40 mouse cellular contexts compared by ENCODE assay signal in the genomic region with DNA sequence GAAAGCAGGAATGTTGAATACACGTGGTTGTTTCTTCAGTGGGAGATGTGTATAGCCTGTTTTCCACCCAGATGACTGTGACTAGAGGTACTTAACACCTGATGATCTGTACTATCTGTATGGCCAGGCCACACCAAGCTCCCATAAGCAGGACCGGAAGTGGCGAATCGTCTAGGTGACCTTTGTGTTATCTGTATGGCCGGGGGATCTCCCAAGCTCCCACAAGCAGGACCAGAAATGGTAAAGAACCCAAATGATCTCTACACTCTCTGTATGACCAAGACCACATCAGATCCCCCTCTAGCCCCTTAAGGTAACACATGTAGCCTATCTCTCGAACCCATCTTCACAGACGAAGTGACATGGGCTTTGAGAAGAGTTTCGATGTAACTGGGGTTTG. TPM values are rescaled to one million over a fixed set of nuclear protein-coding genes. Genes with fewer than 3 reads are reported as not detected.
"Had no signal": no experiment of that assay in that cellular context is flagged by ENCODE, and none has a peak within 500 bp of the region (broad histone marks: within the 10 kb centered on the region; RNA-seq: fewer than 3 reads in every experiment).

No protein-coding gene starts in this region.

- DNase-seq: cerebellum, adult 2 months; cerebellum, adult 8-10 months; cerebellum, adult 9-10 months; cerebellum, adult 9-11 months; cerebellum, postnatal 10 days; cerebellum, postnatal 14 days; cerebellum, postnatal 25 days; cerebellum, postnatal 36 days; embryo, embryonic 11 days; forebrain, postnatal 0 days; gastrocnemius, adult 2 months; gastrocnemius, postnatal 10 days; gastrocnemius, postnatal 14 days; gastrocnemius, postnatal 25 days; gastrocnemius, postnatal 36 days; heart, adult 11 months; heart, adult 18-20 months; heart, adult 2 months had no signal

- H3K27ac ChIP-seq: embryonic facial prominence, embryonic 10.5 days; embryonic facial prominence, embryonic 12.5 days; embryonic facial prominence, embryonic 13.5 days; embryonic facial prominence, embryonic 15.5 days; forebrain, embryonic 10.5 days; forebrain, embryonic 12.5 days; forebrain, embryonic 13.5 days; forebrain, embryonic 15.5 days; gastrocnemius, adult 2 months; heart, adult 2 months had no signal

- H3K36me3 ChIP-seq: embryonic facial prominence, embryonic 10.5 days; embryonic facial prominence, embryonic 12.5 days; embryonic facial prominence, embryonic 13.5 days; embryonic facial prominence, embryonic 15.5 days; forebrain, embryonic 10.5 days; forebrain, embryonic 12.5 days; forebrain, embryonic 15.5 days had no signal

- H3K4me3 ChIP-seq: embryonic facial prominence, embryonic 10.5 days; embryonic facial prominence, embryonic 12.5 days; embryonic facial prominence, embryonic 13.5 days; embryonic facial prominence, embryonic 15.5 days; erythroblast, embryonic 14.5 days; forebrain, embryonic 10.5 days; forebrain, embryonic 12.5 days; forebrain, embryonic 13.5 days; forebrain, embryonic 15.5 days; gastrocnemius, adult 2 months; heart, adult 2 months had no signal

RNA-seq across cellular contexts. Expression of gene Ccl3, which starts 5.5 kb away (rescaled TPM):
- total RNA-seq: gastrocnemius, adult 18-20 months; gastrocnemius, adult 2 months; gastrocnemius, adult 8-10 months; gastrocnemius, postnatal 10 days; gastrocnemius, postnatal 14 days; gastrocnemius, postnatal 25 days; gastrocnemius, postnatal 36 days; gastrocnemius, postnatal 4 days; heart, adult 18-20 months; heart, adult 2 months had no signal

RNA-seq across cellular contexts. Expression of gene Ccl4, which starts 7.8 kb away (rescaled TPM):
- total RNA-seq: forebrain, postnatal 0 days; gastrocnemius, adult 18-20 months; gastrocnemius, adult 2 months; gastrocnemius, adult 8-10 months; gastrocnemius, postnatal 10 days; gastrocnemius, postnatal 14 days; gastrocnemius, postnatal 25 days; gastrocnemius, postnatal 36 days; heart, adult 18-20 months; heart, adult 2 months had no signal
- polyA plus RNA-seq: embryonic facial prominence, embryonic 11.5 days; erythroblast, embryonic 14.5 days; forebrain, embryonic 11.5 days; forebrain, embryonic 12.5 days; forebrain, embryonic 16.5 days had no signal

RNA-seq across cellular contexts. Expression of gene Rpl9-ps1, which starts 9.2 kb away (rescaled TPM):
- total RNA-seq: forebrain, postnatal 0 days; gastrocnemius, adult 18-20 months; gastrocnemius, adult 2 months; gastrocnemius, adult 8-10 months; gastrocnemius, postnatal 10 days; gastrocnemius, postnatal 14 days; gastrocnemius, postnatal 25 days; gastrocnemius, postnatal 36 days; gastrocnemius, postnatal 4 days; granulocyte monocyte progenitor cell, adult 5-6 weeks; heart, adult 18-20 months; heart, adult 2 months had no signal
- polyA plus RNA-seq: cerebellum, adult 2 months; cortical plate, adult 2 months; embryonic facial prominence, embryonic 10.5 days; embryonic facial prominence, embryonic 11.5 days; embryonic facial prominence, embryonic 12.5 days; embryonic facial prominence, embryonic 13.5 days; embryonic facial prominence, embryonic 14.5 days; embryonic facial prominence, embryonic 15.5 days; erythroblast, embryonic 14.5 days; forebrain, embryonic 10.5 days; forebrain, embryonic 11.5 days; forebrain, embryonic 12.5 days; forebrain, embryonic 13.5 days; forebrain, embryonic 14.5 days; forebrain, embryonic 15.5 days; forebrain, embryonic 16.5 days; forebrain, postnatal 0 days; frontal cortex, adult 2 months; gonadal fat pad, adult 2 months; heart, adult 2 months had no signal

RNA-seq across cellular contexts. Expression of gene Wfdc17, which starts 49.2 kb away (rescaled TPM):
- total RNA-seq: forebrain, postnatal 0 days; granulocyte monocyte progenitor cell, adult 5-6 weeks had no signal
- polyA plus RNA-seq: embryonic facial prominence, embryonic 12.5 days; erythroblast, embryonic 14.5 days; forebrain, embryonic 10.5 days; forebrain, embryonic 12.5 days; forebrain, embryonic 13.5 days; forebrain, embryonic 14.5 days; forebrain, embryonic 15.5 days; forebrain, embryonic 16.5 days; forebrain, postnatal 0 days had no signal

RNA-seq across cellular contexts. Expression of gene Wfdc18, which starts 54.2 kb away (rescaled TPM):
- total RNA-seq: common myeloid progenitor, adult 5-6 weeks; forebrain, postnatal 0 days; gastrocnemius, adult 18-20 months; gastrocnemius, adult 2 months; gastrocnemius, adult 8-10 months; gastrocnemius, postnatal 10 days; gastrocnemius, postnatal 14 days; gastrocnemius, postnatal 25 days; gastrocnemius, postnatal 36 days; gastrocnemius, postnatal 4 days; granulocyte monocyte progenitor cell, adult 5-6 weeks; heart, adult 18-20 months; heart, adult 2 months had no signal
- polyA plus RNA-seq: embryonic facial prominence, embryonic 10.5 days; embryonic facial prominence, embryonic 11.5 days; embryonic facial prominence, embryonic 12.5 days; embryonic facial prominence, embryonic 13.5 days; erythroblast, embryonic 14.5 days; forebrain, embryonic 10.5 days; forebrain, embryonic 11.5 days; forebrain, embryonic 12.5 days; forebrain, embryonic 13.5 days; forebrain, embryonic 14.5 days; forebrain, embryonic 15.5 days; forebrain, embryonic 16.5 days; heart, adult 2 months had no signal
